Mouse (Mus musculus) limb, embryonic 14.5 days (tissue): ENCODE measurements at regions not wholly inside any gene's neighbourhood (a gene's known extent, or its start where the extent isn't known, plus 50 kb on each side); places are given as distances from the start of the nearest gene placed in this dataset.

Experiments used
- ATAC-seq: fragments of 200-750 bp; cut with Nextera tagmentation; 2 replicates; pipeline ENCODE4 v1.8.0; 2017; ENCODE audit warnings: low read depth, moderate number of reproducible peaks, moderate TSS enrichment; ENCODE audit not compliant: low FRiP score
- DNase-seq: peaks from one replicate; pipeline ENCODE4 v3.0.0-alpha.2; 2015; ENCODE audit warnings: low spot score
- H3K27ac ChIP-seq: fragments of 300-500 bp; sonication (generic); replicated peaks from 2 replicates; pipeline ENCODE4 v1.5.1; 2014; ENCODE audit warnings: low read depth, mild to moderate bottlenecking, low read length, moderate library complexity, mixed read lengths
- H3K27me3 ChIP-seq: fragments of 300-500 bp; sonication (generic); 2 replicates; pipeline ENCODE4 v1.6.1; 2014; ENCODE audit warnings: low read length, mixed read lengths; ENCODE audit not compliant: control insufficient read depth, insufficient read depth
- H3K36me3 ChIP-seq: fragments of 300-500 bp; sonication (generic); 2 replicates; pipeline ENCODE4 v1.6.1; 2014; ENCODE audit warnings: mild to moderate bottlenecking, low read length, moderate library complexity, mixed read lengths; ENCODE audit not compliant: control insufficient read depth, insufficient read depth
- H3K4me1 ChIP-seq: fragments of 300-500 bp; sonication (generic); 2 replicates; pipeline ENCODE4 v1.6.1; 2014; ENCODE audit warnings: antibody characterized with exemption, low read length, mixed read lengths; ENCODE audit not compliant: control insufficient read depth, insufficient read depth
- H3K4me2 ChIP-seq: fragments of 300-500 bp; sonication (generic); replicated peaks from 2 replicates; pipeline ENCODE4 v1.6.1; 2014; ENCODE audit warnings: low read depth, mild to moderate bottlenecking, low read length, moderate library complexity; ENCODE audit not compliant: severe bottlenecking
- H3K4me3 ChIP-seq: fragments of 300-500 bp; sonication (generic); replicated peaks from 2 replicates; pipeline ENCODE4 v1.5.1; 2014; ENCODE audit warnings: low read length
- H3K9ac ChIP-seq: fragments of 300-500 bp; sonication (generic); 2 replicates; pipeline ENCODE4 v1.6.1; 2014; ENCODE audit warnings: mild to moderate bottlenecking, low read depth, low read length, moderate library complexity; ENCODE audit not compliant: severe bottlenecking
- H3K9me3 ChIP-seq: fragments of 300-500 bp; sonication (generic); 2 replicates; pipeline ENCODE4 v1.6.1; 2016; ENCODE audit warnings: low read length; ENCODE audit not compliant: control insufficient read depth
- POLR2A ChIP-seq: fragments of 200-500 bp; IDR thresholded peaks from 2 replicates; pipeline ENCODE4 v1.8.0; 2012; ENCODE audit warnings: inconsistent platforms, mild to moderate bottlenecking, moderate library complexity, borderline replicate concordance; ENCODE audit not compliant: insufficient read depth, insufficient read length; ENCODE audit errors: extremely low read depth
- WGBS: fragments of 180-500 bp; shearing (Covaris S2); extraction: QIAGEN DNeasy Blood & Tissue Kit; methylation state at CpG from one replicate; pipeline ENCODE4 v1.1.7; 2014; 5-methylcytosine and 5-hydroxymethylcytosine counted together

DNA sequence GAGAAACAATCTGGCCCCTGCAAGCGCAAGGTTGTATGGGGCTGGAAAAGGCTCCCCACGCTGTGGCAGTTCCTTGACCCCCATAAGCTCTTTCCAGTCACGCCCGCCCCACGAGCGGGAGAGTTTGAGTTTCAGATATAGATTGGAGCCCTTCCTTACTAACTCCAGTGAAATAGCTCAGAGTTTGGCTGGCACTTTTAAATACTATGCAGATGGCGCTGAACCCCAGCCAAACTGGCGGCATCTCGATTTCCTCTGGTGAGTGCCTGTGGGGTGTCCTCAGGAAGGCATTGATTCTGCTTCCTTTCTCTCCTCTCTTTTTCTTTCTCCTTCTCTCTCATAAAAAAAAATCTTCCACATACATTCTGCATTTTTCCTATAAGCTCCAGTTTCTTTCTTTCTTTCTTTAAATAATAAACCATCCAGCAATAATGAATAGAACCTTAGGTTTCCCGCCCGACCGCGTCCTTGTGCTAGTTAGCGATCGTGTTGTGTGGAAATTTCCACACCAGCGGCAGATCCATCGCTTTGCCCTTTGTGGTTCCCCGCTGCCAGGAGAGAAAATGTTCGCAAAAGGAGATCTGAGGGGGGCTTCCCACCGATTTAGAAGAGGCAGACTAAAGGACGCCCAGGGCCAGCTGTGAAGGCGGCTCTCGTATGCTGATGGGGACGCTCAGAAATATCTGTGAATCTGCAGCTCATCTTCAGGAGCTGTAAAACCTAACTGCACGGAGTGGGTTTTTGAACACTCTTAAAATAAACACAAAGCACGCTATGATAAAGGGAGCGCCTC, 247.8 kb downstream of the Etnk1 start:
- Histone ChIP-seq H3K27me3 (no peaks in the 10 kb centered on the region), H3K4me3 (no peak overlapping the region), H3K9ac (no peak overlapping the region), H3K4me1 (no peaks in the 10 kb centered on the region; the same call in 1 of the 2 replicates), H3K4me2 (no peak overlapping the region), H3K36me3 (no peaks in the 10 kb centered on the region), H3K9me3 (peaks cover 5% of the 10 kb centered on the region; the same call in 1 of the 2 replicates), H3K27ac (no peak overlapping the region)
- ATAC-seq (no peak), DNase-seq (no peak)
- 84% methylated on average over 27 of the region's 27 CpGs for WGBS
- TF ChIP-seq POLR2A: no peak

DNA sequence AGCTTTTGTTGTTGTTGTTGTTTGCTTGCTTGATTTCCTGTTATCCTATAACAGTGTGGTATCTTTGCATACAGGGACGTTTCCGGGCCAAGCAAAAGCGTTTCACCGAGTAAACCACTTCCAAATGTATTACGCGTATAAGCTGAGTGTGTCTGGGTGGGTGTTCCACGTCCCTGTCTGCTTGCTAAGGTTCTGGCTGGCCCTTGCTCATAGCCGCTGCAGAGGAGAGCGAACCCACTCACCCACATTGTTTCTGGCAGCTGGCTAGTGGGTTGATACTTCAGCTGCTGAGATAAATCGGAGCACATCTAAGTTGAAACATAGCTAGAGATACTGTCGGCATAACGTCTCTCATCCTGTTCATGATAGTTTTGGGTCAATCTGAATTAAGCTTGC, 248.4 kb downstream of the Etnk1 start:
- no peaks in the 10 kb centered on the region; the same call in 1 of the 2 replicates for H3K4me1 ChIP-seq
- no peak overlapping the region for H3K4me2 ChIP-seq
- H3K36me3 ChIP-seq: no peaks in the 10 kb centered on the region
- DNase-seq (no peak), ATAC-seq (no peak)
- no peak for TF ChIP-seq POLR2A
- H3K27ac ChIP-seq: no peak overlapping the region
- no peak overlapping the region for H3K9ac ChIP-seq
- H3K27me3 ChIP-seq: no peaks in the 10 kb centered on the region
- H3K4me3 ChIP-seq: no peak overlapping the region
- 89% methylated on average over 12 of the region's 12 CpGs for WGBS
- peaks cover 5% of the 10 kb centered on the region; the same call in 1 of the 2 replicates for H3K9me3 ChIP-seq

DNA sequence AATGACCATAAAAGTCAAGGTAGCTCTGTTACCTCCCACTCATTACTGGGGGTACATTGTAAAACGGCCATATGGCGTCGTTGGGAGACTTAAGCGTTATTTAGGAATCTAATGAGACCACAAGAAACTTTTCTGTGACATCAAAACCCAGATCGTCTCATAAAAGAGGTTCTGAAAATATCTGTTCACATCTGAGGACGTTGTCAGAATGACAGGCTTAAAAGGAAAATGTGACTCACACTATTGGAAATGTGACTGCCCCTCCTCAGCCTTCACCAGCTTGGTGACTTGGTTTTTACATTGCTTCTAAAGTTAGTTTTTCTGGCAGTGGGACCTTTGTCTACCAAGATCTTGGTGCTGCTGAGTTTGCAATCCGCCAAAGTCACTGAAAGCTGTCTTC, 252.9 kb downstream of the Etnk1 start:
- 39% methylated on average over 7 of the region's 7 CpGs for WGBS
- Histone ChIP-seq H3K9ac (no peak overlapping the region), H3K27ac (peak overlapping the region; percentile 33; the same call in 1 of the 2 replicates), H3K36me3 (no peaks in the 10 kb centered on the region), H3K4me3 (no peak overlapping the region), H3K4me1 (no peaks in the 10 kb centered on the region; the same call in 1 of the 2 replicates), H3K9me3 (peaks cover 5% of the 10 kb centered on the region; the same call in 1 of the 2 replicates), H3K27me3 (no peaks in the 10 kb centered on the region), H3K4me2 (no peak overlapping the region)
- TF ChIP-seq POLR2A: no peak
- ATAC-seq: no peak
- peak; percentile 4 for DNase-seq

DNA sequence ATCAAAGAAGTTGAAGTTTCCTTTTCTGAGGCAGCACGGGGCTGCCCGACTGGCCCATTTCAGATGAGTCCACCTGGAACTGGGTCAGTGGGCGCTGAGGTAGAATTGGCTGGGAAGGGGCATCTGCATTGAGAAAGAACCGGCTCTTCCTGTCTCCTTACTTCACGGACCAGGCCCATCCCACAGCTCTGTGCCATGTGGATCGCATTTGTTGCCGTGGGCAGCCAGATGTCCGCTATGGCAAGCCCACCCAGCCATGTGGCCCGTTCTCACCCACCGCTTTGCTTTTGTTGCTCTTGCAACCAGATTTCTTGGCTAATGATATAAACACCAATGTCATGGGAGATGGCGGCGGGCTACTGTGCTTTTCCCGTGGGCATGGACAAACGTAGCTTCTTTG, 256.0 kb downstream of the Etnk1 start:
- Histone ChIP-seq H3K4me3 (no peak overlapping the region), H3K27ac (no peak overlapping the region), H3K4me1 (peaks cover 6% of the 10 kb centered on the region), H3K4me2 (no peak overlapping the region), H3K27me3 (no peaks in the 10 kb centered on the region), H3K9ac (no peak overlapping the region), H3K9me3 (0 out of 2 replicates have a peak, but pooled peaks cover under 1% of the 10 kb centered on the region), H3K36me3 (no peaks in the 10 kb centered on the region)
- no peak for ATAC-seq
- DNase-seq: no peak
- no peak for TF ChIP-seq POLR2A
- WGBS: 84% methylated on average over 14 of the region's 14 CpGs

DNA sequence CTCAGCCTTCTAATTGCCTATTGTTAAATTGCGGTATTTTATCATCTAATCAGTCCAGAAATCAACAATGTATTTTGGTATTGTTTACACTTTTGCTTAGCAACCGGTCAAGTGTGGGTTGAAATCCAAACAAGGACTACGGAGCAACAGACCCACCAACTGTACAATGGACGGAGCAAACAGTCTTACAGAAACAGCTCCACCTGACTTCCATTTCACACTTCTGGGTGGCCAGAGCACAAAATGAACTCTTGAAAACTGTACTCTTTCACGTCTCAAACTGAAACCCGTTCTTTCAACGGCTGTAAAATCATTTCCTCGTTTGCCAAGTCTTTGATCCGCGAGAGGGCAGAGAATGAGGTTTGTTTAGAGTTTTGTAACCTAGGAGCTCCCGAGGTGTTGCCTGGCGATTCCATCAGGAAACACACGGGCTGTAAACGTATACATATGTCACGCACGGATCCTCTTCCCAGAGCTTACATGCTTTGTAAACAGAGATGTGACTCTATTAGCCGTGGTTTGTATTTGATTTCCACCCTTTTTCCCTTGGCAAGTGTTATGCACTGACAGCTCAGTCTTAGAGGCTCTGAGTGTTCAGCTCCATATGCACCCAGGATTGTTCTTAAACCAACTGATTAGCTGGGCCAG, 258.3 kb downstream of the Etnk1 start:
- no peak for TF ChIP-seq POLR2A
- H3K4me1 ChIP-seq: peaks cover 6% of the 10 kb centered on the region
- DNase-seq (peak; percentile 22), ATAC-seq (peak; percentile 50; the same call in 1 of the 2 replicates)
- no peak overlapping the region for H3K4me3 ChIP-seq
- H3K36me3 ChIP-seq: no peaks in the 10 kb centered on the region
- no peaks in the 10 kb centered on the region for H3K9me3 ChIP-seq
- WGBS: 27% methylated on average over 17 of the region's 17 CpGs
- H3K27ac ChIP-seq: no peak overlapping the region
- peak overlapping the region; percentile 33 for H3K4me2 ChIP-seq
- H3K27me3 ChIP-seq: no peaks in the 10 kb centered on the region
- H3K9ac ChIP-seq: peak overlapping the region; percentile 21; the same call in 1 of the 2 replicates
